Mouse (Mus musculus) midbrain, embryonic 10.5 days (tissue): ENCODE results near the gene Cd274. TPM values are rescaled to one million over a fixed set of nuclear protein-coding genes. Genes with fewer than 3 reads are reported as not detected.

Source experiments
- DNase-seq: peaks from one replicate; pipeline ENCODE4 v3.0.0-alpha.2; 2017; ENCODE audit warnings: low spot score
- H3K27ac ChIP-seq: fragments of 300-500 bp; sonication (generic); replicated peaks from 2 replicates; pipeline ENCODE4 v1.5.1; 2016; ENCODE audit warnings: mild to moderate bottlenecking
- H3K27me3 ChIP-seq: fragments of 300-500 bp; sonication (generic); 2 replicates; pipeline ENCODE4 v1.6.1; 2016; ENCODE audit warnings: low read depth, mild to moderate bottlenecking; ENCODE audit not compliant: poor library complexity, severe bottlenecking
- H3K36me3 ChIP-seq: fragments of 300-500 bp; sonication (generic); 2 replicates; pipeline ENCODE4 v1.6.1; 2016; ENCODE audit warnings: mild to moderate bottlenecking, moderate library complexity
- H3K4me1 ChIP-seq: fragments of 300-500 bp; sonication (generic); 2 replicates; pipeline ENCODE4 v1.6.1; 2016
- H3K4me3 ChIP-seq: fragments of 300-500 bp; sonication (generic); 2 replicates; pipeline ENCODE4 v1.5.1; 2016; ENCODE audit warnings: mild to moderate bottlenecking, moderate library complexity
- H3K9me3 ChIP-seq: fragments of 300-500 bp; sonication (generic); replicated peaks from 2 replicates; pipeline ENCODE4 v1.6.1; 2016; ENCODE audit warnings: mild to moderate bottlenecking
- WGBS: fragments of 180-500 bp; shearing (Covaris S2); methylation state at CpG from one replicate; pipeline ENCODE4 v1.1.7; 2016; 5-methylcytosine and 5-hydroxymethylcytosine counted together
- polyA plus RNA-seq: library from polyadenylated mRNA; unstranded; fragments of >200 nt; fragmentation: Nextera tagmentation; extraction: Ambion mirVana; gene quantifications from 2 replicates; pipeline ENCODE4 v1.2.1, GENCODE M21; 2016

Gene Cd274
- polyA plus RNA-seq, 1 experiment from 2014 or later, result 0.38 TPM

GRCm38 (mm10) chr19:29368671-29369309 lies 1.5 kb downstream of the Cd274 start:
- H3K27ac ChIP-seq, result no peak overlapping the region
- H3K9me3 ChIP-seq, result no peaks in the 10 kb centered on the region
- H3K36me3 ChIP-seq, result no peaks in the 10 kb centered on the region
- WGBS, result 88% methylated on average over 3 of the region's 3 CpGs
- peaks cover 29% of the 10 kb centered on the region for H3K27me3 ChIP-seq
- H3K4me1 ChIP-seq, result peaks cover 11% of the 10 kb centered on the region
- no peak overlapping the region for H3K4me3 ChIP-seq
- DNase-seq, result no peak

DNA sequence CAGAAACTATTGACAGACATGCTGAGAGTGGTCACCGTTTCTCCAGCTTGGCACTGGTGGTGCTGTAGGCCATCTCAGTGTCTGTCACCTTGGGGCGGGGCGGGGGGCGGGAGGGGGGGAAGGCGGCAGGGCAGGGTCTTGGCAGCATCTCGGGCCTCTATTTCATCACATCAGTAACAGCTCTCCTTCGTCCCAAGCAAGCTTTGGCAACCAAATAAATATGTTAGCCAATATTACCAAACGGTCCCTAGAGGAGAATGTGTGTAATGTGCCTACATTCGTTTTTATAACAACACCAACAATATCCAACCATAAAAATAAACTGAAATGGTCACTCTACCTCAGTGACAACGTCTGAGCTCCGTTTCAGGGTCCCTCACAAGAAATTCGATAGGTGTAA lies 2.9 kb downstream of the Cd274 start:
- 72% methylated on average over 12 of the region's 12 CpGs for WGBS
- no peak overlapping the region for H3K27ac ChIP-seq
- no peak overlapping the region for H3K4me3 ChIP-seq

DNA sequence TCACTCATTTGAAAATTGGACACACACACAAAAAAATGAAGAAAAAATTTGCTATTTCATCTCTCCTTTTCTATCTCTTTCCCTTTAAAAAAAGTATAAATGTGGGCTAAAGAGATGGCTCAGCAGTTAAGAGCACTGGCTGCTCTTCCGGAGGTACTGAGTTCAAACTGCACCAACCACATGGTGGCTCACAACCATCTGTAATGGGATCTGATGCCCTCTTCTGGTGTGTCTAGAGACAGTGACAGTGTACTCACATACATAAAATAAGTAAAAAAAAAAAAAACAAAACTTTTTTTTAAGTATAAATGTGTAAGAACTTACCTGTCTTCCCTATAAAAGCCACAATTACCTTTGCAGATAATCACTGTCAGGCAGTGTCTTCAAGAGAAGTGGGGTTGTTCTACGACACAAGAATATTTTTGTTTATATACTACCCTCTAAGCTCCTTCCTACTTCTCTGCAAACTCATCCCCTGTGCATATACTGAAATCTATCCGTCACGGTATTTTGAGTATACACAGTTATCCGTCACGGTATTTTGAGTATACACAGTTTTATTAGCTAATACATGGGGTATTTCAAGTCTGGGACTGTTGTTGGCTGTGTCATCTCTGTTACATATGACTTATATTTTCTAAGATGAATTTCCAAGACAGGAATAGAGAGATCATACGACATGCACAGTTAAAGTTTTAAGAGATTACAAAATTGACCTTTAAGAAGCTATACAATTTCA lies 3.5 kb downstream of the Cd274 start:
- no peaks in the 10 kb centered on the region for H3K9me3 ChIP-seq
- no peaks in the 10 kb centered on the region for H3K36me3 ChIP-seq
- H3K4me3 ChIP-seq, result no peak overlapping the region
- 94% methylated on average over 7 of the region's 7 CpGs for WGBS
- H3K27me3 ChIP-seq, result peaks cover 27% of the 10 kb centered on the region
- no peak for DNase-seq
- peaks cover 11% of the 10 kb centered on the region for H3K4me1 ChIP-seq
- H3K27ac ChIP-seq, result no peak overlapping the region

More for the DNA sequence above, 2.9 kb downstream of the Cd274 start:
- Histone ChIP-seq H3K9me3 (no peaks in the 10 kb centered on the region), H3K4me1 (peaks cover 11% of the 10 kb centered on the region), H3K27me3 (peaks cover 27% of the 10 kb centered on the region), H3K36me3 (no peaks in the 10 kb centered on the region)
- DNase-seq, result no peak

GRCm38 (mm10) chr19:29371284-29372081 lies 4.2 kb downstream of the Cd274 start:
- Histone ChIP-seq H3K9me3 (no peaks in the 10 kb centered on the region), H3K4me1 (peaks cover 11% of the 10 kb centered on the region), H3K36me3 (no peaks in the 10 kb centered on the region), H3K27me3 (peaks cover 20% of the 10 kb centered on the region), H3K27ac (no peak overlapping the region), H3K4me3 (no peak overlapping the region)
- no peak for DNase-seq
- 85% methylated on average over 18 of the region's 18 CpGs for WGBS

GRCm38 (mm10) chr19:29372138-29372537 lies 4.9 kb downstream of the Cd274 start:
- no peak overlapping the region for H3K4me3 ChIP-seq
- WGBS, result 87% methylated on average over 4 of the region's 4 CpGs
- H3K27me3 ChIP-seq, result peaks cover 13% of the 10 kb centered on the region

DNA sequence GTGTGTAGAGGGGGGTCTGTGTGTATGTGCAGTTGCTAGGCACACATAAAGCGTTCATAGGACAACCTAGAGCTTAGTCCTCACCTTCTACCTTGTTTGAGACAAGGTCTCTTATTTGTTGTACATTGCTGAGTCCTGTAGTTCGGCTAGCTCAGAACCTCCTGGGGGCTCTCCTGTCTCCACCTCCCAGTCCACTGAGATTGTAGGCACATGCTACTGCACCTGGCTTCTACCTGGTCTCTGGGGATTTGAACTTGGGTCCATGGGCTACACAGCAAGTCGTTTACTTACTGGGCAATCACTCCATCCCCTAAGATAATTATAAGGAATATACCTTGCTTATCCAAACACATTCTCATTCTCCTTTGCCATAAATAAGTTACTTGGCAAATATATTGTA lies 5.4 kb downstream of the Cd274 start:
- Histone ChIP-seq H3K4me3 (no peak overlapping the region), H3K4me1 (peaks cover under 1% of the 10 kb centered on the region), H3K27me3 (peaks cover 8% of the 10 kb centered on the region), H3K36me3 (no peaks in the 10 kb centered on the region), H3K9me3 (no peaks in the 10 kb centered on the region), H3K27ac (no peak overlapping the region)
- 93% methylated on average over 3 of the region's 3 CpGs for WGBS
- no peak for DNase-seq

More at GRCm38 (mm10) chr19:29372138-29372537, 4.9 kb downstream of the Cd274 start:
- H3K36me3 ChIP-seq, result no peaks in the 10 kb centered on the region
- H3K9me3 ChIP-seq, result no peaks in the 10 kb centered on the region
- peaks cover 6% of the 10 kb centered on the region for H3K4me1 ChIP-seq
- no peak overlapping the region for H3K27ac ChIP-seq
- no peak for DNase-seq

GRCm38 (mm10) chr19:29373438-29373837 lies 6.2 kb downstream of the Cd274 start:
- Histone ChIP-seq H3K27ac (no peak overlapping the region), H3K9me3 (no peaks in the 10 kb centered on the region), H3K4me3 (peak overlapping the region; percentile 16; the same call in 1 of the 2 replicates), H3K4me1 (no peaks in the 10 kb centered on the region), H3K36me3 (no peaks in the 10 kb centered on the region), H3K27me3 (peaks cover under 1% of the 10 kb centered on the region; the same call in 1 of the 2 replicates)
- WGBS, result 43% methylated on average over 11 of the region's 11 CpGs
- no peak for DNase-seq

- H3K4me1 ChIP-seq, result no peaks in the 10 kb centered on the region
- no peak overlapping the region for H3K4me3 ChIP-seq
- H3K36me3 ChIP-seq, result no peaks in the 10 kb centered on the region
- no peak overlapping the region for H3K27ac ChIP-seq
- 86% methylated on average over 9 of the region's 9 CpGs for WGBS
- H3K27me3 ChIP-seq, result no peaks in the 10 kb centered on the region
- H3K9me3 ChIP-seq, result no peaks in the 10 kb centered on the region
- no peak for DNase-seq
These were observed 7.7 kb downstream of the Cd274 start for GRCm38 (mm10) chr19:29374947-29375346.

- 76% methylated on average over 3 of the region's 3 CpGs for WGBS
- no peaks in the 10 kb centered on the region for H3K27me3 ChIP-seq
- no peaks in the 10 kb centered on the region for H3K9me3 ChIP-seq
- DNase-seq, result no peak
- H3K4me3 ChIP-seq, result no peak overlapping the region
- H3K4me1 ChIP-seq, result no peaks in the 10 kb centered on the region
- H3K27ac ChIP-seq, result no peak overlapping the region
- H3K36me3 ChIP-seq, result no peaks in the 10 kb centered on the region
These were observed 9.1 kb downstream of the Cd274 start for GRCm38 (mm10) chr19:29376382-29376781.

DNA sequence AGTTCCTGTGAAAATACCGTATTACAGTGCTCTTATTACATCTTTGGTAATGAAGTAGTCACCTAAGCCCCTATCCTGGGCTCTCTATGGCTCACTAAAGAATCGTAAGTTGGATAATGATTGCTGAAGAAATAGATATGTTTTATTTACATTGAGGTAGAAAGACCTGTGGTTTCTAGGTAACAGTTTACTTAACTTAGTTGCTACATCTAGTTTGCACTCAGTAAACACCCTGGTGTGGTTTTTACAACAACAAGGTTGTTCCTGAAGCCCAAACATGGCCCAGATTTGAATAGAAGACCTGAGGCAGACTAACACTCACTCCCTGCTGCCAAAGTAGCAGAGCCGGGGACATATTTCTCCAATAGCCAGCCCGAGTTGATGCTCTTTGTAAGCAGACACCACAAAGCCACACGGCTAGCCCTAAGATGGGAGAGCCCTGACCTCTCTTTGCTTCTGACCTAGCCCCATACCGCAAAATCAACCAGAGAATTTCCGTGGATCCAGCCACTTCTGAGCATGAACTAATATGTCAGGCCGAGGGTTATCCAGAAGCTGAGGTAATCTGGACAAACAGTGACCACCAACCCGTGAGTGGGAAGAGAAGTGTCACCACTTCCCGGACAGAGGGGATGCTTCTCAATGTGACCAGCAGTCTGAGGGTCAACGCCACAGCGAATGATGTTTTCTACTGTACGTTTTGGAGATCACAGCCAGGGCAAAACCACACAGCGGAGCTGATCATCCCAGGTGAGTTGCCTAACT lies 12.8 kb downstream of the Cd274 start:
- Histone ChIP-seq H3K9me3 (no peaks in the 10 kb centered on the region), H3K4me1 (no peaks in the 10 kb centered on the region), H3K36me3 (no peaks in the 10 kb centered on the region), H3K4me3 (no peak overlapping the region), H3K27ac (no peak overlapping the region), H3K27me3 (no peaks in the 10 kb centered on the region)
- WGBS, result 92% methylated on average over 14 of the region's 14 CpGs
- DNase-seq, result no peak

- H3K4me1 ChIP-seq, result no peaks in the 10 kb centered on the region
- 94% methylated on average over 5 of the region's 5 CpGs for WGBS
- DNase-seq, result no peak
- no peaks in the 10 kb centered on the region for H3K27me3 ChIP-seq
- no peaks in the 10 kb centered on the region for H3K9me3 ChIP-seq
- no peak overlapping the region for H3K27ac ChIP-seq
- no peak overlapping the region for H3K4me3 ChIP-seq
- H3K36me3 ChIP-seq, result no peaks in the 10 kb centered on the region
These were observed 16.1 kb downstream of the Cd274 start for GRCm38 (mm10) chr19:29383368-29383767.

GRCm38 (mm10) chr19:29384412-29384811 lies 17.2 kb downstream of the Cd274 start:
- no peaks in the 10 kb centered on the region for H3K36me3 ChIP-seq
- 88% methylated on average over 9 of the region's 9 CpGs for WGBS

More at GRCm38 (mm10) chr19:29384412-29384811, 17.2 kb downstream of the Cd274 start:
- H3K9me3 ChIP-seq, result no peaks in the 10 kb centered on the region
- H3K27ac ChIP-seq, result no peak overlapping the region
- no peaks in the 10 kb centered on the region for H3K4me1 ChIP-seq
- no peak overlapping the region for H3K4me3 ChIP-seq
- no peaks in the 10 kb centered on the region for H3K27me3 ChIP-seq
- no peak for DNase-seq
